Mouse (Mus musculus): ENCODE measurements around the gene Olfr694.

DNA sequence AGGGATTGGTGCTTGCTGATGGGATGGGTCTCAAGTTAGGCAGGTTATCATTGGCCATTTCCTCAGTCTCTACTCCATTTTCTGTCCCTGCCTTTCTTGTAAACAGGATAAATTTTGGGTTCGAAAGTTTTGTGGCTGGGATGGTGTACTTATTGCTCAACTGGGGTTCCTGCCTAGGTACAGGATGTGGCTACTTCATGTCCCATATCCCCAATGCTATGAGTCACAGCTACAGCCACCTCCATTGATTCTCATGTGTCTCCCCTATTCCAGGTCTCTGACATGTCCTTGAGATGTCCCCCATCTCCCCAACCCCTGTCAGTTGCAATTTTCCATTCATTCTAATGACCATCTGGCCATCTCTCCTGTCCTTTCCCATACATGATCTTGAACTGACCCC, 5.3 kb upstream of the Olfr694 start:
- TF ChIP-seq CTCF (IDR thresholded peaks at IDR 0.05; ENCODE audit: low read depth, low read length): no peak
- TF ChIP-seq GATA1 (IDR thresholded peaks at IDR 0.05; ENCODE audit: borderline replicate concordance, low read length): no peak
- no peak for TF ChIP-seq POLR2AphosphoS5 (IDR thresholded peaks at IDR 0.05; ENCODE audit: insufficient replicate concordance, low read depth, low read length)
